Mouse (Mus musculus): ENCODE measurements at regions not wholly inside any gene's neighbourhood (a gene's known extent, or its start where the extent isn't known, plus 50 kb on each side); places are given as distances from the start of the nearest gene placed in this dataset.
A peak's percentile ranks its signal among the peaks of the same experiment; 100 is the strongest.

GRCm38 (mm10) chr14:118363391-118363821, 96.6 kb downstream of the Gm9376 start:
- H3K4me3 ChIP-seq (ENCODE audit: low read depth, low read length) = no peak overlapping the region
- H3K27me3 ChIP-seq (ENCODE audit: insufficient read depth, low read length) = no peaks in the 10 kb centered on the region
- WGBS = 70% methylated on average over 21 of the region's 21 CpGs
- no peak for TF ChIP-seq CTCF (IDR thresholded peaks at IDR 0.05; ENCODE audit: low read depth)
- no peaks in the 10 kb centered on the region for H3K9me3 ChIP-seq (ENCODE audit: low read length)
- no peaks in the 10 kb centered on the region for H3K36me3 ChIP-seq (ENCODE audit: insufficient read depth)
- ATAC-seq (no peak), DNase-seq (no peak)
- H3K9ac ChIP-seq = no peak overlapping the region
- no peaks in the 10 kb centered on the region for H3K4me1 ChIP-seq (ENCODE audit: insufficient read depth)
- peak overlapping the region; percentile 21; the same call in 1 of the 2 replicates for H3K4me2 ChIP-seq (ENCODE audit: low read depth)
- no peak overlapping the region for H3K27ac ChIP-seq (ENCODE audit: low read depth, low read length)

- Histone ChIP-seq H3K9me3 (ENCODE audit: low read length) (no peaks in the 10 kb centered on the region), H3K36me3 (ENCODE audit: insufficient read depth) (no peaks in the 10 kb centered on the region), H3K27ac (ENCODE audit: low read depth, low read length) (no peak overlapping the region), H3K4me1 (ENCODE audit: insufficient read depth) (0 out of 2 replicates have a peak, but pooled peaks cover 3% of the 10 kb centered on the region), H3K27me3 (ENCODE audit: insufficient read depth, low read length) (peaks cover 7% of the 10 kb centered on the region; the same call in 1 of the 2 replicates), H3K9ac (no peak overlapping the region), H3K4me3 (ENCODE audit: low read depth, low read length) (no peak overlapping the region), H3K4me2 (ENCODE audit: low read depth) (no peak overlapping the region)
- no peak for ATAC-seq
- 22% methylated on average over 4 of the region's 4 CpGs for WGBS
- TF ChIP-seq CTCF (IDR thresholded peaks at IDR 0.05; ENCODE audit: low read depth) = no peak
- no peak for DNase-seq
Measured at GRCm38 (mm10) chr14:118366522-118366921, 99.8 kb downstream of the Gm9376 start.

GRCm38 (mm10) chr14:118368619-118369431, 102.1 kb downstream of the Gm9376 start:
- H3K36me3 ChIP-seq (ENCODE audit: insufficient read depth) = no peaks in the 10 kb centered on the region
- no peak overlapping the region for H3K27ac ChIP-seq (ENCODE audit: low read depth, low read length)
- H3K9ac ChIP-seq = no peak overlapping the region
- H3K4me3 ChIP-seq (ENCODE audit: low read depth, low read length) = no peak overlapping the region
- no peak overlapping the region for H3K4me2 ChIP-seq (ENCODE audit: low read depth)
- no peaks in the 10 kb centered on the region for H3K9me3 ChIP-seq (ENCODE audit: low read length)
- DNase-seq (no peak), ATAC-seq (peak; percentile 27; the same call in 1 of the 2 replicates)
- H3K4me1 ChIP-seq (ENCODE audit: insufficient read depth) = 0 out of 2 replicates have a peak, but pooled peaks cover 3% of the 10 kb centered on the region
- TF ChIP-seq CTCF (IDR thresholded peaks at IDR 0.05; ENCODE audit: low read depth) = no peak
- H3K27me3 ChIP-seq (ENCODE audit: insufficient read depth, low read length) = peaks cover 7% of the 10 kb centered on the region; the same call in 1 of the 2 replicates
- 11% methylated on average over 9 of the region's 9 CpGs for WGBS

- no peak for TF ChIP-seq CTCF (IDR thresholded peaks at IDR 0.05; ENCODE audit: low read depth)
- H3K36me3 ChIP-seq (ENCODE audit: insufficient read depth) = no peaks in the 10 kb centered on the region
- H3K4me3 ChIP-seq (ENCODE audit: low read depth, low read length) = no peak overlapping the region
- peaks cover 7% of the 10 kb centered on the region; the same call in 1 of the 2 replicates for H3K27me3 ChIP-seq (ENCODE audit: insufficient read depth, low read length)
- 96% methylated on average over 15 of the region's 15 CpGs for WGBS
- DNase-seq (no peak), ATAC-seq (no peak)
- no peak overlapping the region for H3K27ac ChIP-seq (ENCODE audit: low read depth, low read length)
- H3K9ac ChIP-seq = no peak overlapping the region
- 0 out of 2 replicates have a peak, but pooled peaks cover 3% of the 10 kb centered on the region for H3K4me1 ChIP-seq (ENCODE audit: insufficient read depth)
- no peaks in the 10 kb centered on the region for H3K9me3 ChIP-seq (ENCODE audit: low read length)
- no peak overlapping the region for H3K4me2 ChIP-seq (ENCODE audit: low read depth)
Measured at GRCm38 (mm10) chr14:118371336-118371735, 104.6 kb downstream of the Gm9376 start.

- Histone ChIP-seq H3K4me3 (ENCODE audit: low read depth, low read length) (no peak overlapping the region), H3K27me3 (ENCODE audit: insufficient read depth, low read length) (no peaks in the 10 kb centered on the region), H3K4me2 (ENCODE audit: low read depth) (no peak overlapping the region), H3K36me3 (ENCODE audit: insufficient read depth) (no peaks in the 10 kb centered on the region), H3K4me1 (ENCODE audit: insufficient read depth) (no peaks in the 10 kb centered on the region), H3K9me3 (ENCODE audit: low read length) (no peaks in the 10 kb centered on the region), H3K9ac (no peak overlapping the region), H3K27ac (ENCODE audit: low read depth, low read length) (no peak overlapping the region)
- 83% methylated on average over 10 of the region's 10 CpGs for WGBS
- TF ChIP-seq CTCF (IDR thresholded peaks at IDR 0.05; ENCODE audit: low read depth) = no peak
- ATAC-seq (no peak), DNase-seq (no peak)
Measured at GRCm38 (mm10) chr14:118374819-118375520, 108.2 kb downstream of the Gm9376 start.

GRCm38 (mm10) chr14:118375641-118376040, 108.9 kb downstream of the Gm9376 start:
- no peak overlapping the region for H3K4me3 ChIP-seq (ENCODE audit: low read depth, low read length)
- 94% methylated on average over 12 of the region's 12 CpGs for WGBS
- H3K27ac ChIP-seq (ENCODE audit: low read depth, low read length) = no peak overlapping the region
- no peak overlapping the region for H3K4me2 ChIP-seq (ENCODE audit: low read depth)
- no peaks in the 10 kb centered on the region for H3K36me3 ChIP-seq (ENCODE audit: insufficient read depth)
- DNase-seq (no peak), ATAC-seq (no peak)
- no peaks in the 10 kb centered on the region for H3K4me1 ChIP-seq (ENCODE audit: insufficient read depth)
- TF ChIP-seq CTCF (IDR thresholded peaks at IDR 0.05; ENCODE audit: low read depth) = no peak
- no peaks in the 10 kb centered on the region for H3K27me3 ChIP-seq (ENCODE audit: insufficient read depth, low read length)
- no peaks in the 10 kb centered on the region for H3K9me3 ChIP-seq (ENCODE audit: low read length)
- H3K9ac ChIP-seq = no peak overlapping the region

GRCm38 (mm10) chr14:118379624-118380023, 112.9 kb downstream of the Gm9376 start:
- DNase-seq (no peak), ATAC-seq (no peak)
- Histone ChIP-seq H3K27ac (ENCODE audit: low read depth, low read length) (no peak overlapping the region), H3K36me3 (ENCODE audit: insufficient read depth) (no peaks in the 10 kb centered on the region), H3K4me2 (ENCODE audit: low read depth) (no peak overlapping the region), H3K9ac (no peak overlapping the region), H3K4me3 (ENCODE audit: low read depth, low read length) (no peak overlapping the region), H3K27me3 (ENCODE audit: insufficient read depth, low read length) (no peaks in the 10 kb centered on the region), H3K4me1 (ENCODE audit: insufficient read depth) (no peaks in the 10 kb centered on the region), H3K9me3 (ENCODE audit: low read length) (no peaks in the 10 kb centered on the region)
- TF ChIP-seq CTCF (IDR thresholded peaks at IDR 0.05; ENCODE audit: low read depth) = no peak
- 25% methylated on average over 8 of the region's 8 CpGs for WGBS

Data from forebrain, postnatal 0 days (tissue).